Mouse (Mus musculus): ENCODE data around the gene Rcor2.

DNA sequence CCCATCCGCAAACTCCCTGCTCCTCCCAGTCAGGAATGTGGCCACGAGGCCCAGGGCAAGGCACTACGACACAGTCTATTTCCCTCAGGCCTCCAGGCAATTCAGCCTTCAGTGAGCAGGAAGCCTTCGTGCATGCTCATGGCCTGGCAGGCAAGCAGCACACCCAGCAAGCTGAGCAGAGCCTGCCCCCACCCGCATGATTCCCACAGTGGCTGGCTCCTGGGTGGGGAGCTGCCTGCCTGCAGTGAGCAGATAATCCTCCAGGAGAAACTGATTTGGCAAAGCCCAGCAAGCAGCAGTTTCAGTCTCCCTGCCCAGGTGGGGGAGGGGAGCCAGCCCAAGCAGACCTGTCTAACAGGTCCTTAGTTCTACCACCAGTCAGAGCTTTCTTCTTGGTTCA is 43.6 kb downstream of the Rcor2 start:
- no peak for TF ChIP-seq CTCF (IDR thresholded peaks at IDR 0.05; ENCODE audit: borderline replicate concordance, insufficient read depth, low read length)
- TF ChIP-seq POLR2A (IDR thresholded peaks at IDR 0.05; ENCODE audit: low read depth, low read length) = no peak
